Mouse (Mus musculus) heart, postnatal 4 days (tissue): ENCODE measurements around the gene Ptgdr. TPM values are rescaled to one million over a fixed set of nuclear protein-coding genes. Genes with fewer than 3 reads are reported as not detected.

Experiments used
- total RNA-seq, 2 experiments: library from RNA; stranded (reverse); gene quantifications; 2 replicates each; pipeline ENCODE4 v1.2.3; 2021

Ptgdr gene
- total RNA-seq, 2 experiments from 2014 or later, result not detected

Other genes starting within 250 kb of the Ptgdr start
- not detected for gene Gm5624, start 231.4 kb downstream of the Ptgdr start, total RNA-seq
- not detected for gene Gm8257, start 152.9 kb downstream of the Ptgdr start, total RNA-seq
- not detected for gene Gm8267, start 109.0 kb downstream of the Ptgdr start, total RNA-seq
- gene Ptger2, start 128.8 kb upstream of the Ptgdr start, total RNA-seq, result under 1 TPM; 0.14 to 0.17 TPM